Mouse (Mus musculus): ENCODE results near the gene St5.

St5 gene

GRCm38 (mm10) chr7:109606994-109607610, 96.3 kb downstream of the St5 start:
- no peak for DNase-seq

- no peak for DNase-seq
Observed at GRCm38 (mm10) chr7:109602562-109602961, 100.8 kb downstream of the St5 start.

- no peak for DNase-seq
Observed at GRCm38 (mm10) chr7:109602022-109602421, 101.4 kb downstream of the St5 start.

- DNase-seq, result no peak
Observed at GRCm38 (mm10) chr7:109600702-109601101, 102.7 kb downstream of the St5 start.

GRCm38 (mm10) chr7:109599998-109600397, 103.4 kb downstream of the St5 start:
- DNase-seq, result no peak

- DNase-seq, result no peak
Observed at GRCm38 (mm10) chr7:109594845-109595531, 108.4 kb downstream of the St5 start.

GRCm38 (mm10) chr7:109593992-109594391, 109.4 kb downstream of the St5 start:
- no peak for DNase-seq

- no peak for DNase-seq
Observed at GRCm38 (mm10) chr7:109592184-109592583, 111.2 kb downstream of the St5 start.

GRCm38 (mm10) chr7:109590576-109590975, 112.8 kb downstream of the St5 start:
- DNase-seq, result no peak

GRCm38 (mm10) chr7:109588990-109589389, 114.4 kb downstream of the St5 start:
- DNase-seq, result no peak

- no peak for DNase-seq
Observed at GRCm38 (mm10) chr7:109588145-109588544, 115.3 kb downstream of the St5 start.

- no peak for DNase-seq
Observed at GRCm38 (mm10) chr7:109584467-109584866, 118.9 kb downstream of the St5 start.

- DNase-seq, result no peak
Observed at GRCm38 (mm10) chr7:109580489-109580888, 122.9 kb downstream of the St5 start.

GRCm38 (mm10) chr7:109579585-109580307, 123.7 kb downstream of the St5 start:
- no peak for DNase-seq

GRCm38 (mm10) chr7:109578880-109579584, 124.4 kb downstream of the St5 start:
- no peak for DNase-seq

- DNase-seq, result no peak
Observed at GRCm38 (mm10) chr7:109576321-109577314, 126.8 kb downstream of the St5 start.

GRCm38 (mm10) chr7:109574166-109574565, 129.2 kb downstream of the St5 start:
- no peak for DNase-seq

- DNase-seq, result no peak
Observed at GRCm38 (mm10) chr7:109568391-109568892, 135.0 kb downstream of the St5 start.

- DNase-seq, result no peak
Observed at GRCm38 (mm10) chr7:109566841-109567768, 136.3 kb downstream of the St5 start.

GRCm38 (mm10) chr7:109566327-109566726, 137.1 kb downstream of the St5 start:
- no peak for DNase-seq

Measured in B cell, adult 2 months (primary cell).